Mouse (Mus musculus) heart, adult 2 months (tissue): Measurements from ENCODE around the gene Lrrc71.

Experiments
- CTCF ChIP-seq: fragments of 200-600 bp; IDR thresholded peaks from 2 replicates; pipeline ENCODE4 v1.8.1; 2022; ENCODE audit warnings: antibody characterized with exemption, mild to moderate bottlenecking, moderate library complexity
- EP300 ChIP-seq: fragments of 200-500 bp; IDR thresholded peaks from 2 replicates; pipeline ENCODE4 v1.6.1; 2011; ENCODE audit warnings: low read depth, low read length, control low read depth; ENCODE audit not compliant: insufficient read depth
- POLR2A ChIP-seq: fragments of 200-500 bp; IDR thresholded peaks from 2 replicates; pipeline ENCODE4 v1.6.1; 2011; ENCODE audit warnings: mild to moderate bottlenecking, low read depth, low read length, control low read depth; ENCODE audit not compliant: insufficient read depth

- no peak for TF ChIP-seq POLR2A
- TF ChIP-seq CTCF, result no peak
- TF ChIP-seq EP300, result no peak
These were observed 4.1 kb upstream of the Lrrc71 start for GRCm38 (mm10) chr3:87752567-87752966.
